Mouse (Mus musculus) MEL (cell line): ENCODE results near the gene Fam169b. TPM values are rescaled to one million over a fixed set of nuclear protein-coding genes. Genes with fewer than 3 reads are reported as not detected.

Experiments used
- DNase-seq: peaks from one replicate; pipeline ENCODE4 v3.0.0; 2011; ENCODE audit warnings: low read depth, low spot score
- H3K27ac ChIP-seq: 2 replicates; pipeline ENCODE4 v1.5.1; 2012; ENCODE audit warnings: low read depth, mild to moderate bottlenecking, control low read depth, low read length, moderate library complexity; ENCODE audit not compliant: control insufficient read depth
- H3K27me3 ChIP-seq, 2 experiments: fragments of 150-350 bp in 1 of 2; sonication (generic) in 1 of 2; 2 replicates each; pipeline ENCODE4 v1.6.1; 2012; ENCODE audit warnings: low read length in 2 of 2, mild to moderate bottlenecking in 2 of 2, improper control_type of control experiment in 1 of 2, moderate library complexity in 1 of 2; ENCODE audit not compliant: insufficient read depth in 2 of 2, control insufficient read depth in 1 of 2
- H3K36me3 ChIP-seq, 2 experiments: 2 replicates each; pipeline ENCODE4 v1.6.1; 2012 to 2014; ENCODE audit warnings: low read length in 2 of 2, improper control_type of control experiment in 1 of 2, inconsistent platforms in 1 of 2, mild to moderate bottlenecking in 1 of 2; ENCODE audit not compliant: insufficient read depth in 2 of 2, control insufficient read depth in 1 of 2
- H3K4me1 ChIP-seq, 2 experiments: fragments of 150-350 bp in 1 of 2; sonication (generic) in 1 of 2; 2 replicates each; pipeline ENCODE4 v1.6.1; 2012; ENCODE audit warnings: low read length in 2 of 2, improper control_type of control experiment in 1 of 2, mild to moderate bottlenecking in 1 of 2; ENCODE audit not compliant: insufficient read depth in 2 of 2, control insufficient read depth in 1 of 2
- H3K4me3 ChIP-seq, 2 experiments: fragments of 150-350 bp in 1 of 2; sonication (generic) in 1 of 2; 2 replicates each; pipeline ENCODE4 v1.5.1; 2012; ENCODE audit warnings: low read depth in 2 of 2, low read length in 2 of 2, mild to moderate bottlenecking in 2 of 2, moderate library complexity in 2 of 2, control low read depth in 1 of 2, improper control_type of control experiment in 1 of 2; ENCODE audit not compliant: control insufficient read depth in 1 of 2, insufficient read depth in 1 of 2
- H3K79me2 ChIP-seq: 2 replicates; pipeline ENCODE4 v1.6.1; 2012; ENCODE audit warnings: mild to moderate bottlenecking, low read length, moderate library complexity; ENCODE audit not compliant: control insufficient read depth, poor library complexity, insufficient read depth
- H3K9ac ChIP-seq: 2 replicates; pipeline ENCODE4 v1.6.1; 2012; ENCODE audit warnings: low read depth, mild to moderate bottlenecking, control low read depth, low read length, moderate library complexity; ENCODE audit not compliant: control insufficient read depth, poor library complexity, severe bottlenecking
- H3K9me3 ChIP-seq: fragments of 150-350 bp; sonication (generic); replicated peaks from 2 replicates; pipeline ENCODE4 v1.6.1; 2012; ENCODE audit warnings: mild to moderate bottlenecking, low read length, improper control_type of control experiment, moderate library complexity; ENCODE audit not compliant: insufficient read depth
- BHLHE40 ChIP-seq: IDR thresholded peaks from 2 replicates; pipeline ENCODE4 v1.6.1; 2012; ENCODE audit warnings: low read depth, mild to moderate bottlenecking, inconsistent platforms, low read length, improper control_type of control experiment, borderline replicate concordance
- CHD2 ChIP-seq: IDR thresholded peaks from 2 replicates; pipeline ENCODE4 v1.6.1; 2011; ENCODE audit warnings: low read length, improper control_type of control experiment
- E2F4 ChIP-seq: IDR thresholded peaks from 2 replicates; pipeline ENCODE4 v1.6.1; 2011; ENCODE audit warnings: low read depth, low read length, improper control_type of control experiment, borderline replicate concordance
- ELF1 ChIP-seq: IDR thresholded peaks from 2 replicates; pipeline ENCODE4 v1.6.1; 2014; ENCODE audit warnings: low read depth, mild to moderate bottlenecking, inconsistent platforms, low read length, improper control_type of control experiment, moderate library complexity
- GABPA ChIP-seq: IDR thresholded peaks from 2 replicates; pipeline ENCODE4 v1.6.1; 2012; ENCODE audit warnings: low read depth, mild to moderate bottlenecking, inconsistent platforms, low read length, improper control_type of control experiment, moderate library complexity
- GATA1 ChIP-seq: IDR thresholded peaks from 2 replicates; pipeline ENCODE4 v1.6.1; 2011; ENCODE audit warnings: low read depth, low read length, improper control_type of control experiment
- JUND ChIP-seq: IDR thresholded peaks from 2 replicates; pipeline ENCODE4 v1.6.1; 2011; ENCODE audit warnings: low read depth, mild to moderate bottlenecking, improper control_type of control experiment, low read length
- MAFK ChIP-seq: IDR thresholded peaks from 2 replicates; pipeline ENCODE4 v1.6.1; 2011; ENCODE audit warnings: low read depth, mild to moderate bottlenecking, low read length, improper control_type of control experiment, borderline replicate concordance
- MAX ChIP-seq: IDR thresholded peaks from 2 replicates; pipeline ENCODE4 v1.6.1; 2011; ENCODE audit warnings: low read length, improper control_type of control experiment
- MAZ ChIP-seq: IDR thresholded peaks from 2 replicates; pipeline ENCODE4 v1.6.1; 2012; ENCODE audit warnings: low read depth, mild to moderate bottlenecking, inconsistent platforms, low read length, improper control_type of control experiment
- MEF2A ChIP-seq: IDR thresholded peaks from 2 replicates; pipeline ENCODE4 v1.6.1; 2014; ENCODE audit warnings: low read depth, mild to moderate bottlenecking, inconsistent platforms, low read length, improper control_type of control experiment; ENCODE audit not compliant: poor library complexity, insufficient replicate concordance, severe bottlenecking; ENCODE audit errors: extremely low read depth
- MYB ChIP-seq: IDR thresholded peaks from 2 replicates; pipeline ENCODE4 v1.6.1; 2011; ENCODE audit warnings: mild to moderate bottlenecking, low read depth, low read length, improper control_type of control experiment
- MYC ChIP-seq: IDR thresholded peaks from 2 replicates; pipeline ENCODE4 v1.6.1; 2011; ENCODE audit warnings: low read depth, mild to moderate bottlenecking, low read length, improper control_type of control experiment, moderate library complexity
- POLR2A ChIP-seq, 2 experiments: IDR thresholded peaks; 2 replicates each; pipeline ENCODE4 v1.6.1; 2011 to 2012; ENCODE audit warnings: low read length in 2 of 2, mild to moderate bottlenecking in 2 of 2, control low read depth in 1 of 2, improper control_type of control experiment in 1 of 2, low read depth in 1 of 2, moderate library complexity in 1 of 2; ENCODE audit not compliant: control insufficient read depth in 1 of 2, insufficient read depth in 1 of 2, poor library complexity in 1 of 2
- POLR2AphosphoS5 ChIP-seq: IDR thresholded peaks from 2 replicates; pipeline ENCODE4 v1.6.1; 2012; ENCODE audit warnings: low read depth, borderline replicate concordance, mild to moderate bottlenecking, inconsistent platforms, low read length, moderate library complexity, mixed read lengths
- RAD21 ChIP-seq: IDR thresholded peaks from 2 replicates; pipeline ENCODE4 v1.6.1; 2011; ENCODE audit warnings: mild to moderate bottlenecking, low read depth, low read length, improper control_type of control experiment
- UBTF ChIP-seq: IDR thresholded peaks from 2 replicates; pipeline ENCODE4 v1.6.1; 2012; ENCODE audit warnings: low read depth, mild to moderate bottlenecking, inconsistent platforms, low read length, improper control_type of control experiment, moderate library complexity, borderline replicate concordance; ENCODE audit not compliant: insufficient read depth
- USF2 ChIP-seq, 2 experiments: IDR thresholded peaks; 2 replicates each; pipeline ENCODE4 v1.6.1; 2011 to 2012; ENCODE audit warnings: improper control_type of control experiment in 2 of 2, low read length in 2 of 2, borderline replicate concordance in 1 of 2, inconsistent platforms in 1 of 2, low read depth in 1 of 2, mild to moderate bottlenecking in 1 of 2; ENCODE audit not compliant: insufficient read depth in 1 of 2
- ZC3H11A ChIP-seq: IDR thresholded peaks from 2 replicates; pipeline ENCODE4 v1.6.1; 2012; ENCODE audit warnings: low read depth, mild to moderate bottlenecking, inconsistent platforms, low read length, improper control_type of control experiment
- ZKSCAN1 ChIP-seq: IDR thresholded peaks from 2 replicates; pipeline ENCODE4 v1.6.1; 2012; ENCODE audit warnings: low read depth, mild to moderate bottlenecking, inconsistent platforms, low read length, improper control_type of control experiment, moderate library complexity
- polyA plus RNA-seq, 2 experiments: library from polyadenylated mRNA; stranded (reverse) in 1 of 2; unstranded in 1 of 2; fragments of >175 nt in 1 of 2; fragments of >200 nt in 1 of 2; gene quantifications; 2 replicates each; pipeline versions ENCODE4 v1.2.1 to v1.2.4; 2012; ENCODE audit warnings: low replicate concordance in 2 of 2, low read depth in 1 of 2; ENCODE audit not compliant: insufficient read length in 2 of 2, insufficient read depth in 1 of 2, missing spikeins in 1 of 2
- total RNA-seq: library from RNA; depleted of rRNA; stranded (reverse); fragments of 300-350 nt; gene quantifications from 2 replicates; pipeline ENCODE4 v1.2.3, GENCODE M21; 2012

The Fam169b gene
- total and polyA plus RNA-seq, 3 experiments = not detected

GRCm38 (mm10) chr7:68250411-68250810 lies 23.2 kb upstream of the Fam169b start:
- Histone ChIP-seq H3K36me3 (no peaks in the 10 kb centered on the region), H3K4me3 (no peak overlapping the region), H3K9me3 (no peaks in the 10 kb centered on the region), H3K79me2 (no peaks in the 10 kb centered on the region), H3K4me1 (no peaks in the 10 kb centered on the region), H3K27me3 (0 out of 4 replicates have a peak, but pooled peaks cover 0 to 2% of the 10 kb centered on the region in 2 experiments), H3K27ac (no peak overlapping the region), H3K9ac (no peak overlapping the region)
- DNase-seq = no peak
- no peak for TF ChIP-seq RAD21
- no peak for TF ChIP-seq MYC
- TF ChIP-seq UBTF = no peak
- no peak for TF ChIP-seq MYB
- no peak for TF ChIP-seq MEF2A
- TF ChIP-seq CHD2 = no peak

- H3K4me3 ChIP-seq = no peak overlapping the region
- no peaks in the 10 kb centered on the region for H3K9me3 ChIP-seq
- 0 out of 4 replicates have a peak, but pooled peaks cover 0 to 2% of the 10 kb centered on the region in 2 experiments for H3K27me3 ChIP-seq
- H3K36me3 ChIP-seq = no peaks in the 10 kb centered on the region
- no peak for TF ChIP-seq USF2 (IDR thresholded peaks at IDR 0.05; ENCODE audit: borderline replicate concordance in 1 of 2, insufficient read depth in 1 of 2, low read depth in 1 of 2, low read length in 2 of 2)
- TF ChIP-seq MAX = no peak
- TF ChIP-seq UBTF = no peak
- TF ChIP-seq CHD2 = no peak
- TF ChIP-seq BHLHE40 = no peak
- TF ChIP-seq GABPA = no peak
- TF ChIP-seq ELF1 = no peak
- TF ChIP-seq JUND = no peak
- no peak for TF ChIP-seq MAZ
- TF ChIP-seq POLR2A (IDR thresholded peaks at IDR 0.05; ENCODE audit: control insufficient read depth in 1 of 2, insufficient read depth in 1 of 2, low read depth in 1 of 2, low read length in 2 of 2, poor library complexity in 1 of 2) = no peak
- TF ChIP-seq MYC = no peak
- TF ChIP-seq ZC3H11A = no peak
- TF ChIP-seq POLR2AphosphoS5 = no peak
- no peak for TF ChIP-seq GATA1
- no peak for TF ChIP-seq E2F4
- no peak for TF ChIP-seq MAFK
- TF ChIP-seq ZKSCAN1 = no peak
- no peaks in the 10 kb centered on the region for H3K4me1 ChIP-seq
- H3K79me2 ChIP-seq = no peaks in the 10 kb centered on the region
- no peak for DNase-seq
- no peak overlapping the region for H3K9ac ChIP-seq
- H3K27ac ChIP-seq = no peak overlapping the region
These were observed 22.7 kb upstream of the Fam169b start for GRCm38 (mm10) chr7:68250902-68251301.
